Mouse (Mus musculus): Measurements from ENCODE around the gene Msh6. TPM values are rescaled to one million over a fixed set of nuclear protein-coding genes. Genes with fewer than 3 reads are reported as not detected.

Msh6 gene
- total RNA-seq, 2 experiments from 2014 or later = 13.3 to 14.0 TPM

Other genes with a start within 250 kb of the Msh6 start
- 10 to 100 TPM; 28.7 to 33.0 TPM for gene Kcnk12, start 177.1 kb upstream of the Msh6 start, total RNA-seq (2021)
- gene Rpl36-ps4, start 54.1 kb upstream of the Msh6 start, total RNA-seq (2021) = not detected
- 100 to 1,000 TPM; 106 to 122 TPM for gene Fbxo11, start 90.2 kb downstream of the Msh6 start, total RNA-seq (2021)

All from left cerebral cortex, postnatal 36 days (tissue).